Mouse (Mus musculus) olfactory bulb, adult 2 months (tissue): ENCODE measurements around the gene Fam120a.

ENCODE experiments used
- CTCF ChIP-seq: fragments of 200-500 bp; IDR thresholded peaks from 2 replicates; pipeline ENCODE4 v1.5.1; 2012; ENCODE audit warnings: low read depth, mild to moderate bottlenecking, low read length, moderate library complexity; ENCODE audit not compliant: insufficient read depth
- POLR2A ChIP-seq: fragments of 200-500 bp; IDR thresholded peaks from 2 replicates; pipeline ENCODE4 v1.6.1; 2012; ENCODE audit warnings: mild to moderate bottlenecking, low read depth, low read length, moderate library complexity; ENCODE audit not compliant: insufficient read depth

- TF ChIP-seq CTCF, result no peak
- no peak for TF ChIP-seq POLR2A
Observed at GRCm38 (mm10) chr13:48929535-48930110, 38.2 kb downstream of the Fam120a start.
